Mouse (Mus musculus): ENCODE measurements around the gene Mcee.

Gene Mcee

DNA sequence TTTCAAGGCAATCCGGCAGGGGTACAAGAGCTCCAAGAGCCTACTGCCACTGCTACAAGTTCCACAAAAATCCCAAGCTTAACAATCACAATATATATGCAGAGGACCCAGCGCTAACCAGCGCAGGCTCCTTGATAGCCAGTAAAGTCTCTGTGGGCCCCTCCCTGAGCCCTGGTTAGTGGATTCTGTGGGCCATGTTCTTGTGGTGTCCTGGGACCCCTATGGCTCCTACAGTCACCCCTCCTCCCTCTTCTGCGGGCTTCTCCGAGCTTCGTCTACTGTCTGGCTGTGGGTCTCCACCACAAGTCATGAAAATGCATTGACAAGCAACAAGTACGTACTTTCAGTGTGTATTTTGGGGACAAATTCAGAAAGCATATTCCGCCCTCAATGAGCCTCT is 928 bp upstream of the Mcee start:
- POLR2A ChIA-PET = interaction anchor here (0.6 to 3.5 kb wide), 78 partner anchors 8 to 1688 kb away, joined by 3 to 54 read pairs (median 5); partner anchors contain the start of genes Fan1 (in 3 of the 4), Mtmr10 (in 3 of the 4), Nsmce3 (in 1 of the 4) and Selenos (in 1 of the 4)

DNA sequence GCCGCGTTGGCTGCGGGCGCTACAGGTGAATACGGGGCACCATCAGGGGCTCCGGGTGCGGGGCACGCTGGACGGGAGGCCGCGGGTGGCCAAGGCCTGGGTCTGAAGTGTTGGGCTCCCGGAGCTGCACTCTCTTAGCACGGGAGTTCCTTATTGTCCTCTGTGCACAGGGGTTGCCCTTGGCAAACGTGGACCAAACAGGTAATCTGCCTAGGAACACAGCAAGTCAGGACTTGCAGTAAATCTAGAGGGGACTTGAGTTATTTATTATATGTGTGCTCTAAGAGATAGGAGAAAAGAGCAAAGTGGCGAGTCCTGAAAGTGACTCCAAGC is 378 bp downstream of the Mcee start:
- POLR2A ChIA-PET = interaction anchor here (0.5 to 3.5 kb wide), 93 partner anchors 8 to 1687 kb away, joined by 3 to 54 read pairs (median 4); partner anchors contain the start of genes Mtmr10 (in 3 of the 4), Fan1 (in 2 of the 4), Apba2 (in 1 of the 4) and Nsmce3 (in 1 of the 4)

More for the DNA sequence above, 928 bp upstream of the Mcee start:
- CTCF ChIA-PET = interaction anchor here in 1 of 4 experiments (1.3 kb wide), 1 partner anchor 350 kb away, joined by 5 read pairs; no protein-coding TSS in a partner anchor

DNA sequence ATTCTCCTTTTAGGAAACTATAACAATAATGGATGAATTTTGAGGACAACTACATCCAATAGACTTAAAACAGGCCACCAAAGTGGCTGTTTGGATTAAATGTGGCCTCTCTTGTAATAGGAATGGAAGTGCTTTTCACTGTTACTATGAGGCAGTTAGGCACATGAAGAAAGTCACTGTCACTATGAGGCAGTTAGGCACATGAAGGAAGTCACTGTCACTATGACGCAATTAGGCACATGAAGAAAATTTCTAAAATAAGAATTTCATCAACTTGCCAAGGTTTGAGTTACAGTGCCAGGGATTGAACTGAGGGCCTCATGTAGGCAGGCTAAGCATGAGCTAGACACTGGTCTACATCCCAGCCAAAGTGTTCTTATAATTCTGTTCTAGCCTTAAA is 8.3 kb downstream of the Mcee start:
- POLR2A ChIA-PET = interaction anchor here in 1 of 4 experiments (0.8 kb wide), 1 partner anchor 8 kb away, joined by 3 read pairs; the partner anchor contains the start of genes Mcee and Mphosph10
- CTCF ChIA-PET = no interaction called here

More for the DNA sequence above, 378 bp downstream of the Mcee start:
- CTCF ChIA-PET = interaction anchor here in 2 of 4 experiments (0.6 to 1.3 kb wide), 4 partner anchors 105 to 537 kb away, joined by 3 to 5 read pairs (median 4); partner anchors contain the start of gene Mtmr10 (in 1 of the 2)

DNA sequence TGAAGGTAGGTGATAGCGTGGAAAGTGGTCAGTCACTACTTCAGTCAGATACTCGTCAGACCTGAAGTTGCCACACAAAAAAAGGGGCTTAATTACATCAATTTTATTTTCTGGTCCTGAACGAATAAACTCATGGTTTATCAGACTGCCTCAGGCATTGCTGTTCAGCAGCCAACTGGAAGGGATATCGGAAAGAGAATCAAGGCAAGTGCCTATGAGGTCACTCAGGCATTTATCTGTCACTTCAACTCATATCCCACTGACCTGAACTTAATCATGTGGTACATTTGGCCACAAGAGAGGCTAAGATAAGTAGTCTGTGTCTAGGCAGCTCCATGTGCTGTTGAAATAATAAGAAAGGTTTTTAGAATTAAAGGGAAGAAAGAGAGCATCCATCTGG is 10.0 kb downstream of the Mcee start:
- ChIA-PET CTCF (no interaction called here), POLR2A (interaction anchor here in 2 of 4 experiments (1.3 to 3.1 kb wide), 2 partner anchors 9 to 10 kb away, joined by 4 to 11 read pairs; partner anchors contain the start of genes Mcee (in 2 of the 2) and Mphosph10 (in 2 of the 2))

DNA sequence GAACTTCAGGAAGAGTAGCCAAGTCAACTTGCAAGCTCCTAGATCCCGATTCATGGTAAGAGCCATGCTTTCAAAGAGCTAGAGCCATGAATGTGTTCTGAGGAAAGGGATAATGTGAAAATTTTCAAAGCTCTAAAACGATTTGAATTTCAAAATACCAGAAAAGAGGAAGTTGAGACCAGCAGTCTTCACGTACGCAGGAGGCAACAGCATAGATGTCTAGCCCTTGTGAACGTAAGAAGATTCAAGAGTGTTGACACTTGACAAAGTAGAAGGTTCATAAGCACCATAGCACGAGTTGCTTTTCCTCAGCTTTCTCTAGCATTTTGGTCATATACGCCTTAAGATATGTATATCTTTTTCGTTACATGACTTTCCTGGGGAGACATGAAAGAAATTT is 11.6 kb downstream of the Mcee start:
- POLR2A ChIA-PET = interaction anchor here in 2 of 4 experiments (0.8 to 3.1 kb wide), 2 partner anchors 9 to 11 kb away, joined by 3 to 11 read pairs; partner anchors contain the start of genes Mcee (in 1 of the 2) and Mphosph10 (in 1 of the 2)
- CTCF ChIA-PET = no interaction called here

DNA sequence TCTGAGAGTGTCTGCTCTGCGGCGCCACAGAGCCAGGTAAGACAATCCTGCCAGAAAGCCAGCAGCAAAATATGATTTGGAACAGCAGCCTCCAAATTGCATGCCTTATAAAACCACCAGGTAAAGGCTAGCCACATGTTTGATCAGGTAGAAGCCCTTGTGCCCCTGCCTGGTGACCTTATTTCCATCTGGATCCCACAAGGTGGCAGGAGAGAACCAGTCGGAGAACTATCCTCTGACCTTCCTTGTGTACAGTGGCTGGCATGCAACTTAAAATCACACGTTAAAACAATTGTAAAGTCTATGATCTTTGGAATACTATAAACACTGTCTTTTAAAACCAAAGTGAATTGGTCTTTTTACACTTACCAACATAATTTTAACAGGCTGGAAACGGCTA is 32.5 kb downstream of the Mcee start:
- ChIA-PET POLR2A (interaction anchor here in 2 of 4 experiments (0.6 to 1.1 kb wide), 5 partner anchors 33 to 317 kb away, joined by 3 to 5 read pairs (median 4); partner anchors contain the start of genes Mcee (in 2 of the 2) and Mphosph10 (in 2 of the 2)), CTCF (interaction anchor here in 1 of 4 experiments (0.6 to 1.5 kb wide), 3 partner anchors 185 to 317 kb away, joined by 4 read pairs; no protein-coding TSS in a partner anchor)

DNA sequence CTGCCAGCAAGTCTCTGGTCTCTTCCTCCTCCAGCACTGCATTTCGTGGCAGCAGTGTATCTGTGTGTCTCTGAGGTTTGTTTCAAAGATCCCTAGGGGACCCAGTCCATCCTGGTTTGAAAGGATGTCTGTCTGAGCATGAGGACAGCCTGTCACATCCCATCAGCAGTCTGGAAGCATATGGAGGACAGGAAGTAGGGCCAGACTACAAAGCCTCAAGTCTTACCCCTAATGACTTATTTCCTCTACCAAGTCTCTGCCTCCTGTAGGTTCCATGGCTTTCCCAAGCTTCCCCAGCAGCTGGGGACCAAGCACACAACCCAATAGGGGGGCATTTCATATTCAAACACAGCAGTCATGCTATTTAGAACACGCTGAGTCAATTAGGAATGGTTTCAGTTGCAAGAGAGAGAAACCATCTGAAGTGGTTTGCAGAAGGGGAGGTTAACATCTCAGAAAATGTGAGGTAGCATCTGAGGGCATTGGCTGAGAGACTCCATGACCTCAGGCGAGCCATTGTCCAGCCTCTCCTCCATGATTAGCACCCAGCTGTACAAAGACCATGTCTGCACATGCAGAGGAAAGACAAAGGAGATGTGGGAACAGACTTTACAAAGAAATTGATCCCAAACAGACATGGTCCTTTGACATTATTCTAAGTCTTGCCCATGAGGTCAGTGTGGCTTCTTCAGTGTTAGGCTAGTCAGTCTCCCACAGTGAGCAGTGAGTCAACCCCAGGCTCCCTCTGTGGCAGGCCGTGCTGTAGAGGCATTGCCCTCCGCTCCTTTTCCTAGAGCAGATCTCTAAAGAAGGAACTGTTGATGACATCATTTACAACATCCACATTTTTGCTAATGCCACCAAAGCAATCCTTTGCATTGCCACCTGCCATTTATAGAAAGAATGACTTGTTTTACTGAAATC is 47.5 kb downstream of the Mcee start:
- POLR2A ChIA-PET = interaction anchor here in 1 of 4 experiments (1.5 kb wide), 1 partner anchor 19 kb away, joined by 4 read pairs; no protein-coding TSS in a partner anchor
- CTCF ChIA-PET = no interaction called here

DNA sequence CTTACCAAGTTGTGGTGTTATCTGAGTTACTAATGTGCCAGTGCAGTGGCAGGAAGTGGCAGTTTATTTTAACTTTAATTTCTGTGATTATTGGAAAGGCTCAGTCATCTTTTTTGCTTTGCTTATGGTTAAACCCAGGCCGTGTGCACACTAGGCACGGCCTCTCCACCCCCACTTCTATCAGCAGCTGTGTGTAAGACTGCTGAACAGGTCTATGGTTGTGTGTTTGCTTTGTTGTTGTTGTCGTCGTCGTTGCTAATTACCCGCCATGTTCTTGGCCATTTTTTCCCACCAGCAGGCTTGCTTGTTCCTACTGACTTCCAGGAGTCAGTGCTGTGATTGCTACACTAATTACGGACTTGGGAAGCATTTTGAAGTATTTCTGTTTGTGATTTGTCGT is 48.1 kb downstream of the Mcee start:
- ChIA-PET CTCF (no interaction called here), POLR2A (interaction anchor here in 1 of 4 experiments (1.5 kb wide), 1 partner anchor 19 kb away, joined by 4 read pairs; no protein-coding TSS in a partner anchor)

DNA sequence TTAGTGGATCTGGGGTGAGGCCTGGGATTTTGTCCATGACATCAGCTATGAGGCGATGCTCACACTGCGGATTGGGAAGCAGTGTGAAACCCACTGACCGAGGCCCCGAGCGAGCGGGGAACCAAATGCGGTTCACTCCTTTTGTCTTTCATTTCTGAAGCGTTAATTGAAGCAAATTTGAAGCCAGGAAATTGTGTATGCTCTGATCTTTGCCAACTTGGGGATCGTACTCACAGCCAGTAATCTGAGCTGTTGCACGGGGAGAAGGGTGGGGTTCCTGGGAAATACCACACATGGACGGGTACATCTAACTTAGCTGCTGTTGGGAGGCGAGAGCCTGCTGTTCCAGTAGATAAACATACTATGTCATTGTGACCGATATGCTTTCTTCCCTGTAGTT is 58.2 kb downstream of the Mcee start:
- POLR2A ChIA-PET = no interaction called here

DNA sequence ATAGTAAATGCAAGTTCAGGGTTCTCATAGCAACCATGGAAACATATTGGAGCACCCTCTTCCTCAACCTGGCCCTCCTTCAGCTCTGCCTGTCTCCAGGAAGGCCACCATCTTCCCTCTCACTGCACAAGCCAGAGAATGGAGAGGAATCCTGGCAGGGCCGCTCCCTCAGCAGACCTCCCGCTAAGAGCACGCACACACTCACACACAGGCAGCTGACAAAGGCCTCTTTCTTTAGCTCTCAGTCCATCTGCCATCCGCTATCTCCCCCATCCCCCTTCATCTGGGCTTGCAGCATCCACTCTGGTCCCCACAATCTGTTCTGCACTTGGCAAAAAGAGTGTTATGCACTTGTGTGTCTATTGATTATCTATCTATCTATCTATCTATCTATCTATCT is 59.0 kb downstream of the Mcee start:
- CTCF ChIA-PET = interaction anchor here in 1 of 4 experiments (0.5 kb wide), 1 partner anchor 498 kb away, joined by 17 read pairs; no protein-coding TSS in a partner anchor
- POLR2A ChIA-PET = no interaction called here

More for the DNA sequence above, 58.2 kb downstream of the Mcee start:
- CTCF ChIA-PET = no interaction called here

DNA sequence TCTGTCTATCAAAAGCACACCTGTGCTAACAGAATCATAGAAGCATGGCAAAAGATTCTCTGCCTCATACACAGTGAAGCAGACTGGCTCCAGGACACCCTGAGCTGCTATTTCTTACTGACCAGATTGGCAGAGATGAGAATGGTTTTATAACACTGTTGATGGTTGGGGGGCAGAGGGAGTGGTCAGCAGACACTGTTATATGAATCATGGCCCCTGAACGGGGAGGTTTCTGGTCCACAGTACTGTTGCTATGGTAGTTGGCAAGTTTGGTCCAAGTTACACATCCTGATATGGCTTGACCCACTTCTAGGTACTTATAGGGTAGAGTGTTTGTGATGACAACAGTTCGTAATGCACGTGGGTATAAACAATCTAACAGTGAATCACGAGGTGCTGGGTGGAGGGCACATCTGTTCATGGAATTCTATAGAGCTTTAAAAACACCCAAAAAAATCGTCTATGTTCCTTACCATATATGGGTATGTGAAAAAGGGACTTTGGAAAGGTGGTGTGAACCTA is 59.5 kb downstream of the Mcee start:
- CTCF ChIA-PET = interaction anchor here in 1 of 4 experiments (0.5 kb wide), 1 partner anchor 497 kb away, joined by 17 read pairs; no protein-coding TSS in a partner anchor
- POLR2A ChIA-PET = interaction anchor here in 1 of 4 experiments (0.5 kb wide), 1 partner anchor 260 kb away, joined by 3 read pairs; no protein-coding TSS in a partner anchor

DNA sequence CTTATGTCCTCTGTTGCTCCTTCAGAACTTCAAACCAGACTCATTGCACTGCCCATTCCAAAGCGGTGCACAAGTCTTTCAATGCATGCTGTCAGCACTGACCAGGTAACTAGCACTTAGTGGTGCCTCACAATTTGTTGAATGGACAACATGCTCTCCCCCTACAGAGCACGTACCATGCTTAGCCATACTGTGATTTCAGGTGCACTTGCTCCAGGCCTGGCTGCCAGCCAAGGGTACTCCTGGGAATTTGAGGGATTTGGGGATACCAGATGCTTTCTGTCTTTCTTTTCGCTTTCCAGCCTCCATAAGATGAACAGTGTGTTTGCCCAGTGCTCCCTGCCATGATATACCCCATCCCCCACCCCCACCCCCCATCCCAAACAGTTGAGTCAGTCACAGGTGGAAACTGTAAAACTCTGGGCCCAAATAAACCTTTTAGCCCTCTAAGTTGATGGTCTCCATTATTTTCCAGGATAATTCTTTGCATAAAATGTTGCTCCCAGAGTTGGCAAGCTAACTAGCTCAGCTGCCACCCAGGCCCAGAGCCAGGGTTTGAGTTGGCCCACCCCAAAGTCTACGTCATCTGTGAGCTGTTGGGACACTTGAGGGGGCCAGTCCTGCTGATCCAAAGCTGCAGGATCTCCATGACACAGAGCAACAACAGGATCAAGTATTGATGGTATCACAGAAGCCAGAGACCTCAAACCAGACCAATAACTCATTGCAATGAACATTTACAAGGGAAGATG is 60.2 kb downstream of the Mcee start:
- ChIA-PET POLR2A (interaction anchor here in 1 of 4 experiments (0.5 kb wide), 1 partner anchor 259 kb away, joined by 3 read pairs; no protein-coding TSS in a partner anchor), CTCF (no interaction called here)

DNA sequence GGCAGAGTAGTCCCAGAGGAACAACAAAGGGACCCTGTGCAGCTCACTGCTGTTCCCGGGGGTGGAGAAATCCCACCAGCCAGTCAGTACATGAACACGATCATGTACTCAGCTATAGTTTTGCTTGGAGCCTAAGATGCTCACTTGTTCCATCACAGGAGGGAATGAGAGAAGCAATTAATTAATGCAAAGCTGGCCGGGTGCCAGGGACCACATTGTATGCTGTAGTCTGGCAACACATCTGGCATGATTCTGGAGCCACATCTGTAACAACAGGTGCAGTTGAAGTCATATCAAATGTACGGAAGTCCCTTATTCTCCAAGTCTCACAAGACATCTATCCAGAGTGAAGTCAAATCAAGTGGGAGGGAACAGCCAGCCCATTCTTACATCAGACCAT is 63.8 kb downstream of the Mcee start:
- POLR2A ChIA-PET = interaction anchor here in 1 of 4 experiments (1.7 kb wide), 1 partner anchor 64 kb away, joined by 3 read pairs; the partner anchor contains the start of genes Mcee and Mphosph10
- CTCF ChIA-PET = no interaction called here

DNA sequence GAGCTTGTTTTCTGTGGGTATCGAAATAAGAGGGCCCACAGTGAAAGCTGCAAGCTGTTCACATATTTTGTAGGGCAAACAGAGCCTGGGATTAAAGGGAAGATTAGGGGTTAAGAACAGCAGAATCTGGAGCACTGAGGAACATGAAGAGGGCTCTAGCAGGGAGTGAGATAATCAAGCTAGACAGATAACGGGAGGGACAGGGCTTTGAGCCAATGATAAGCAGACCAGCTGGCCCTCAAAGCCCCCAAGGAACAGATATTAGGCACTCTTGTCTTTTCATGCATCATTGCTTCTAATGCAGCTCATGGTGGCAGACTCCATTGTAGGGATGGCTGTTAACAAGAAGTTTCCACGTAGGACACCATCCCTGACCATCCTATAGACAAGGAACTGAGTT is 64.3 kb downstream of the Mcee start:
- ChIA-PET POLR2A (interaction anchor here in 1 of 4 experiments (1.7 kb wide), 1 partner anchor 65 kb away, joined by 3 read pairs; the partner anchor contains the start of genes Mcee and Mphosph10), CTCF (no interaction called here)

DNA sequence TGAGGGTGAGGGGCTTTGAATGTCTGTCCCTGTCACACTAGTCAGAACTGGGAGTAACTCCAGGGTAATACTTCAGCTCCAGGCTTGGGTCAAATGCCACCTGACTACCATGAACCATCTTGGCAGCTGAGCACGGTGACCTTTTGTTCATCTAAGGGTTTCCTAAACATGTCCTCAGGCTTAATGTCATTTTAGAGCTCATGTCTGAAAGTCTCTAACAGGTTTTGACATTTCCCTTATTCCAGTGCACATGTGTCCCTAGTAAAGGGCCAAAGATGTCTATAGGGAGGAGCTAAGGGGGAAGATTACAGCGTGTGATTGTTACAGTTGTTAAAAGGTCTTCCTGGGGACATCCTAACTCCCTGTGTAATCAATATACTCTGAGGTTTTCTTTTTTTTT is 65.4 kb downstream of the Mcee start:
- ChIA-PET CTCF (interaction anchor here in 1 of 4 experiments (0.6 kb wide), 1 partner anchor 477 kb away, joined by 3 read pairs; no protein-coding TSS in a partner anchor), POLR2A (no interaction called here)
